Mouse (Mus musculus): ENCODE results near the gene Abhd16a.
"Not testable (repeated sequence)": the region's sequence is repeated elsewhere in the genome, so short reads cannot be mapped to it uniquely, and the experiment has no call there.

Abhd16a gene

DNA sequence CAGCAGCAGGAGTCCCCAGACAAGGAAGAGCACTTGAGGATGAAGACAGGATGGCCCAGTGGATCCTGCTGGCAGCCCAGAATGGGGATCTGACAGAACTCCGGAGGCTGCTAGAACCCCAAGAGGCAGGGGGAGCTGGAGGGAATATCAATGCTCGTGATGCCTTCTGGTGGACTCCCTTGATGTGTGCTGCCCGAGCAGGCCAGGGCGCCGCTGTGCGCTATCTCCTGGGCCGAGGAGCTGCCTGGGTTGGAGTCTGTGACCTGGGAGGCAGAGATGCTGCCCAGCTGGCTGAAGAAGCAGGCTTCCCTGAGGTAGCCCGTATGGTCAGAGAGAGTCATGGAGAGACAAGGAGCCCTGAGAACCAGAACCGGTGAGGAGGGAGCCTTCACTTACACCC is 34.2 kb downstream of the Abhd16a start:
- DNase-seq = not testable (repeated sequence)

DNA sequence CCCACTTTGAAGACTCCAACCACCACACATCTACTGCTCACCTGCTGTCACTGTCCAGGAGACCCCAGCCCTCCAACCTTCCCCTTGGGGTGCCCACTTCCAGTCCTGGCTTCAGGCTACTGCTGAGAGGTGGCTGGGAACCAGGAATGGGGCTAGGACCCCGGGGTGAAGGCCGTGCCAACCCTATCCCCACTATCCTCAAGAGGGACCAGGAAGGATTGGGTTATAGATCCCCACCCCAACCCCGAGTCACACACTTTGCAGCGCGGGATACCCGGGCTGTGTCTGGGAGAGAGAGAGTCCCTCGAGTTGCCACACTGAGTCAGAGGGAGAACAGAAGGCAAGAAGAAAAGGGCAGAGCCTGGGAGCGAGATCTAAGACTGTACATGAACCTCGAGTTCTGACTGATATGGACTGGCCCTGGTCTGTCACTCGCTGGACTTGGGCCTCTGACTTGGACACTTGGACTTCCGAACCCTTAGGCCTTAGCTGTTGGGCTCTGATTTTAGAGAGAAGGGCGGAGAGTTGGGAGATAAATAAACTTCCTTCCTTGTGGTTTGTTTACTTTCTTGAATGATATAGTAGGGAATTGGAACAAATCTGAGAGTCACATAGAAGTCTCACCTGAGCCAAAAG is 35.3 kb downstream of the Abhd16a start:
- peak in 1 of 2 experiments; percentile 53 for DNase-seq

DNA sequence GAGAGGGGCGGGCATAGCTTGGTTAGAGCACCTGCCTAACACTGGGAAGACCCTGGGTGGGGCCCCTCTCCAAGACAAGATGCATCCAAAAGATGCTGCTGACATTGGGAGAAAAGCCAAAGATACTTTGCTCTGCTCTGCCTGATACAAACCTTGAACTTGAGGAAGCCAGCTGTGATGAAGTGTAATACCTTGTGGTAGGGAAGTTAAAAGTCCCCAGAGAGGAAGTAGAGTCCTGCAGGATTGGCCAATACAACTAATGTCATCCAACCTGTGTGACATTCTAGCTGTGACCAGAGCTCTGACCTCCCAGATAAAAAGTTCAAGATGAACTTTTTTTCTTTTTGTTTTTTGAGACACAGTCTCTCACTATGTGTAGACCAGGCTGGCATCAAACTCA is 36.0 kb downstream of the Abhd16a start:
- no peak for DNase-seq

DNA sequence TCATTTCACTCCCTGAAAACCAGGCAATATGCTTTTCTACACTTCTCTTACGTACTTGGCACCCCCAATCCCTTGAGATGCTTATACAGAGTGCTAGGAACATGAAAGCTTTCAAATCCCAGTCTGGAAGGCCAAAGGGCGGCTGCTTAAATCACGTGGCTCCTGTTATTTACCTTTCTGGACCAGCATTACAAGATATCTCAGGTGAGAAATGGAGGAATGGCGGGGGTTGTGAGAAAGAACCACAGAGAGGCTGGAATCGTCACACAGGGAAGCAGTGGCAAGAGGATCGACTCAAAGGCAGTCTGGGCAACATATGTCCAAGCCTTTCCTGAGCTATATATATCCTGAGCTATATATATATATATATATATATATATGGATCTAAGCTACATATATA is 36.5 kb downstream of the Abhd16a start:
- DNase-seq = peak in 1 of 2 experiments; percentile 21

DNA sequence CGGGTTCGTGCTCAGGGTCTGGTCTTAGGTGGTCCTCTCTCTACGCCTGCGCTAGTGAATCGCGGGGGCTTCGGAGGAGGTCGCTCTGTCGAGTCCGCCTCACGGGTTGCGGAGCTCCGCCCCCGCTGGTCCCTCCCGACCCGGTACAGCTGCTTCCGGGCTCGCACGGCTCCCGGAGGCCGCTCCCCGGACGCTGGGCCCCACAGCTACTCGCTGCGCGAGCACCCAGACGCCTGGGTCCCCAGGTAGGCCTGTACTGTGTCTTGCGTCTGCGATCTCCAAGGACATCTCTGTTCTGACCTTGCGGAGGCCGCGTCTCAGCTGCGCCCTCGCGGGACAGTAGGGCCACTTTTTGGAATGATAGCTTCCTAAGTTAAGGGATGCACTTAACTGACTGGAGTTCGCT is 37.1 kb downstream of the Abhd16a start, which contains the start of gene D17H6S53E:
Gene D17H6S53E (plus strand): TSS at position 168 of the 406 bp plus-strand sequence.
- peak; percentile 78 to 88 for DNase-seq

DNA sequence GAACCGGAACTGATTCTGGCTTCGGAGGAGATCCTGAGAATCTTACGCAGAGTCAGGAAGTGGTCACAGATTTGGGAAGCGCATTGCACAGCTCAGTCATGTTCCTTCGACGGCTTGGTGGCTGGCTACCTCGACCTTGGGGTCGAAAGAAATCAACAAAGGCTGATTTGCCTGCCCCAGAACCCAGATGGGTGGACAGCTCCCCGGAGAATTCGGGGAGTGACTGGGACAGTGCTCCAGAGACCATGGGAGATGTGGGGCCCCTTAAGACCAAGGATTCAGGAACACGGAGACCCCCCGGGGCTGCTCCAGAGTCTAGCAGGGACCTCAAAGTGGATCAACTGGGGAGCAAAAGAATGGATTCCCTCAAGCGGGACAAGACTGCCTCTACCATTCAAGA is 38.0 kb downstream of the Abhd16a start:
- DNase-seq = no peak

DNA sequence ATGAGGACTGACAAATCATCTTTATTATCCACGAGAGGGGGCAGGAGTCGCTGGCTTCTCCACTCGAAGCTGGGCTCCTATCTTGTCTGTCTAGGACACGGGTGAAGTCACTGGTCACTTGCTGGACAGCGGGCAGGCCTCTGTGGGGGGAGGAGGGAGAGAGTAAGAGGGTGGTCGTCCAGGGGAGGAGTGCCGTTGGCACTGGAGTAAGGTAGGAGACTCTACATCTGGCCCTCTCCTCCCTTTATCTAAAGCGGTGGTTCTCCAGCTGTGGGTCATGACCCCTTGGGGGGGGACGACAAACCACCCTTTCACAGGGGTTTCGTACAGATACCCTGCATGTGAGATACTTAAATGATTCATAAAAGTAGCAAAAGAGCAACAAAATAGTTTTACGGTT is 39.9 kb downstream of the Abhd16a start:
- DNase-seq = no peak

DNA sequence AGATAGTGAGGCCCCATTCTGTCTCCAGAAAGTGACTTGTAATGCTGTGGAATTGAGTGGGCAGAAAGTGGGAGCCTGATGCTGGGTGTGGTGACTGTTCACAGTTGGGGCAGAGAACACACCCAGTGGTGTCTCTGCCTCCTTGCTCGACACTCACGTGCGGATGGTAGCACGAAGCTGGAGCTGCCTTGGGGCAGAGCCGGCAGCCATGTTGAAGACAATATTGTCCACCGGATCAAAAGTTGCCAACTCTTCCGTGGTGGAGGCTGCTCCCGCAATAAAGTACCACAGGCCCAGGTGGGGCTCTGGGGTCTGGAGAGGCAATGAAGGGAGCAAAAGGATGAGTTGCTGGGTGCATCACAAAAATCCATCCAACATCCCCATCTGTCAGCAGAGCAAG is 42.0 kb downstream of the Abhd16a start:
- no peak for DNase-seq

DNA sequence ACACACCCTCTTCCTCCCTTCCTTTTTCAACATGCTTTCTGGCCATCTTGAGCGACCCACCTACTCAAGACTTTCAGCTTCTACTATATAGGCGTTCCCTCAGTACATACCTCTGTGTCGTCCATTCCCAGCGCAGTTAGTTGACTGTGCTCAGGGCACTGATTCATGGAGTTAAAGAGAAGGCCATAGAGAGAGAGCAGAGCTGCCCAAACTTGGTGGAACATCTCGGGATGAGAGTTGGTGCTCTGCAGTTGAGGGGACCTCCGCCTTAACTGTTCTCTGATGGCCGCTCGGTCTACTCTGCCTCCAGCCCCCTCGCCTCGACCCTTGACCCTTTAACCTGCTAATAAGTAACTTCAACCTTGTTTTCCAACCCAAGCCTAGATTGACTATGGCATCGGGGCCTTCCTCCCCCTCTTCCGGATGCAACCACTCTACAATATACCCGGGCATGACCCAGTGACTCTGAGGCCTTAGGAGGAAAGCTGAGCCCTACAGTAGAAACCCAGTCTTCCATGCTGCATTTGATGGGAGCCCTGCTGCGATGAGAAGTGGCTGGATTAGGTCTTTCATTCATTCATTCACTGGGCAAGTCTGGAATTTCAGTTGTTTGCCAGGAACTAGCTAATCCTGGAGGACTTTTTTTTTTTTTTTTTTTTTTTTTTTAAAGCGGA is 42.6 kb downstream of the Abhd16a start, which contains the start of gene Apom:
Gene Apom (minus strand): TSS at position 551 of the 674 bp plus-strand sequence.
- peak; percentile 32 to 54 for DNase-seq

DNA sequence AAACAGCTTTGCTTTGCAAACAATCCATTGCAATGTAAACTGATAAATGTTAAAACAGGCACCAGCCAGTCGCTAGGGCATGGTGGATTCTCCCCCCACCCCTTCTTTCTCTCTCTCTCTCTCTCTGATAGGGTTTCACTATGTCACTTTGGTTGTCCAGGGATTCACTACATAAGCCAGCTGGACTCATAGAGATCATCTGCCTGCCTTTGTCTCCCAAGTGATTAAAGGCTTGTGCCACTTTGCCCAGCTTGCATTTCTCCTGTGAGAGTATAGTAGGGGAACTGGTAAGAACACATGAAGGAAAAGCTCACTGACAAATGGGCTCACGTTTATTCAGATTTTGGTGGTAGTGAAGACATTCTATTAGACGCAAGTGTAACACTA is 43.1 kb downstream of the Abhd16a start:
- DNase-seq = no peak

DNA sequence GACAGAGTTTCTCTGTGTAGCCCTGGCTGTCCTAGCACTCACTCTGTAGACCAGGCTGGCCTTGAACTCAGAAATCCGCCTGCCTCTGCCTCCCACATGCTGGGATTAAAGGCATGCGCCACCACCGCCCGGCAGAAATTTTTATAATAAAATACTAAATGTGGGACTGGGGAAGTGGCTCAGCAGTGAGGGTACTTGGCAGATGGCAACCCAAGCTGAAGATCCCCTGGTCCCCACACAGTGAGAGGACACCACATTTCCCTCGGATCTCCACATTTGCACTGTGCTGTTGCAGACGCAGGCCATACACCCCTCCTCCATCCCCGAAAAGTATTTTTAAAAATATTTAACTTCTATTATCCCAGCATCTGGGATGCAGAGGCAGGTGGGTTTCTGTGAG is 44.5 kb downstream of the Abhd16a start:
- no peak for DNase-seq

DNA sequence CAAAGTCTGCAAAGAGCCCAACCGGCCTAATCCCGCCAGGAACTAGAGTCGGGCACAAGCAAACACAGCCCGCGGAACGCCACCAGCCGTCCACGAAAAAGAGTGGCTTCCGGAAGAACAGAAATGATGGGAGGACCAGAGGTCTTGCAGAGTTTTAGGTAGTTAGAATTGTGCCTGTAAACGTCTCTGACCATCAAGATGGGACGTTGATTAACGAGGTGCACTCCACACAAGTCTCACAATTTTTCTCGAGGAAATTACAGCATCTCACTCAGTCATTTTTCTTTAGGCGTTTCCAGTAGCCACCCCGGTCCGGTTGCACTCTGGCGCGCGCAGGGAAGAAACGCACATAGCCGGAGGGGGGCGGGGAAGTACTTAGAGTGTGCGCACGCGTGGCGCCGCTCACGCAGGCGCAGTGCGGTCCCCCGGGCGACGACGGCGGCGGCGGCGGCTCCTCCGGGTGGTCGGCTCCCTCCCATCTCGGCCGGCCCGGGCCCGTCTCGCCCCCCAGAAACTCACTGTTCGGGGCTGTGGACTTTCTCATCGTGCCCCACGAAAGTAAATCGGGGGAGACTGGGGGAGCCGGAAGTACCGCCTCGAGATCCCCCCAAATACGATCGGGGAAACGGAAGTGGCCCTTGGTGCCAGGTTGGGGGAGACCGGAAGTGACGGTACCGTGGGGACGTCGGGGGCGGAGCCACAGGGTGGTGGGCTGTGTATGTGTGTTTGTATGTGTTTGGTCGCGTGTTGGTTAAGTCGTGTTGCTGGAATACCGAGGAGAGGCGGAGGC is 45.9 kb downstream of the Abhd16a start, which contains the start of gene Bag6:
Gene Bag6 (plus strand): TSS at position 378 of the 790 bp plus-strand sequence.
- peak; percentile 96 for DNase-seq

DNA sequence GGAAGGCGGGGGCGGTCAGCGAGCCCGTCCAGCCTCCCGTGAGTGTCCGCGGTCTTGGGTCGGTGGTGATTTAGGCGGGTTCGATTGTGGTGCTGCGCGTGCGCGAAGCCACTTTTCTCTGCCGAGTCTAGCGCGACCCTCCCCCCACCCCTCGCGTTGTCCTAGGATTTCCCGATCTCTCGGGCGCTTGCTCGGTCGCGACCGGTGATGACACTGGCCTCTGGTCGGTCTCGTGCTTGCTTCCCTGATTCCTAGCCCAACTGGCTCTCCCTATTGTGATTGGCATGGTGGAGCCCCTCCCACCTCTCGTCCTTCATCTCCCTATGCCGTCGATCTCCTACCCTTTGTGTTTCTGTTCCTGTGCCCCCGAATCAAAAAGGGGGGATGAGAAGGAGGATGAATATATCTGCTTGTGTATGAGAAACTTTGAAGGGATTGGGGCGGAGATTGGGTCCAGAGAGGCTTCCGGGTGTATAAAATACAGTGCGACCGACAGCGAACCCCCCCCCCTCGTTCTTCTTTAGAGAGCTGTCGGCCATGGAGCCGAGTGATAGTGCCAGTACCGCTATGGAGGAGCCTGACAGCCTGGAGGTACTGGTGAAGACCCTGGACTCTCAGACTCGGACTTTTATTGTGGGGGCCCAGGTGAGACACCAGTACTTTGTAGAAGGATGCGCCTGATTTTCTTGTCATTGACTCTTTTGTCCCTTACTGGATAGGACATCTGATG is 46.7 kb downstream of the Abhd16a start:
- peak in 1 of 2 experiments; percentile 80 for DNase-seq

DNA sequence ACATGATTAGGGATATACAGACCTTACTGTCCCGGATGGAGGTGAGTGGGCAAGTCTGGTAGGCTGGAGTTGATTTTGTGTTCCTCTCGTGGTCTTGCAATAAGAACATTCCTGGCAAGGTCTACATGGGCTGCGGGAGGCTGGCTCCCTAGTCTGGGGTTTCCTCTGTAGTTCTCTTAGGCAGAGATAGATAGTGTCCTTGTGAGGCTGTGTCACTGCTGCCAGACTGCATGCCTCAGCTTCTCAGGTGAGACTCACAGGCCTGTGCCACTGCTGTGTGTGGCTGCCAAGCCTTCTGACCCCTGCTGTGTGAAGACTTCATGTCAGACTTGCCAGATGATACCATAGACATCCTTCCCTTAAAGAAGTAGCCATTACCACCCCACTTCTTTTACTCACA is 50.2 kb downstream of the Abhd16a start:
- DNase-seq = no peak

DNA sequence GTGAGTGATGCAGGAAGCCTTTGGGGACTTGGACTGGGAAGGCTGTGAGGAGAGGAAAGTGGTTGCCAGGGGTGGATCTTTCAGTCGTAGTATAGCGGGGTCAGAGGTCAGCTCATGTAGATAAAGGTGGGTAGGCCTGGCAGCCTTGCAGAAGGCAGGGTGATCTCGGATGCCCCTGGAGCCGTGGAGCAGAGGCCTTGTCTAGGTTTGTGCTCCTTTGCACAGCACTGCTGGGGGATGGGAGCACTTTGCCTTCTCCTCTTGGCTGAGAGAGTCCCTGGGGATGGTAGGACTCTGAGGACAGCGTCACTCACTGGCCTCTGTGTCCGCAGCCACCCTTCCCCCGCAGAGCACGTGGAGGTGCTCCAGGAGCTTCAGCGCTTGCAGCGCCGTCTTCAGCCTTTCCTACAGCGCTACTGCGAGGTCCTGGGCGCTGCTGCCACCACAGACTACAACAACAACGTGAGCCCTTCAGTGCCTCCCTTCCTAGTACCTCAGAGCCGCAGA is 51.5 kb downstream of the Abhd16a start:
- no peak for DNase-seq

DNA sequence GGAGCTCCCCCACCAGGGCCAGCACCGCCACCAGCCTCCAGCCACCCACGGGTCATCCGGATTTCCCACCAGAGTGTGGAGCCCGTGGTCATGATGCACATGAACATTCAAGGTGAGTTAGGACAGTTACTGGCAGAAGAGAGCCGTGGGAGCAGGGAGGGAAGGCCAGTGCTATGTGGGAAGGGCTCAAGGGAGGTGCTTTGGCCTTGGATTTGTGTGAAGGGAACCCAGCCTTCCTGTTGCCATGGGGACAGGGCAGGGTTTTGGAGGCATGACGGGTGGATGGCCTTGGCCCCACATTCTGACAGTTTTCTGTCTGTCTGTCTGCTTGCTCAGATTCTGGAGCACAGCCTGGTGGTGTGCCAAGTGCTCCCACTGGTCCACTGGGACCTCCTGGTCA is 52.9 kb downstream of the Abhd16a start:
- DNase-seq = no peak

DNA sequence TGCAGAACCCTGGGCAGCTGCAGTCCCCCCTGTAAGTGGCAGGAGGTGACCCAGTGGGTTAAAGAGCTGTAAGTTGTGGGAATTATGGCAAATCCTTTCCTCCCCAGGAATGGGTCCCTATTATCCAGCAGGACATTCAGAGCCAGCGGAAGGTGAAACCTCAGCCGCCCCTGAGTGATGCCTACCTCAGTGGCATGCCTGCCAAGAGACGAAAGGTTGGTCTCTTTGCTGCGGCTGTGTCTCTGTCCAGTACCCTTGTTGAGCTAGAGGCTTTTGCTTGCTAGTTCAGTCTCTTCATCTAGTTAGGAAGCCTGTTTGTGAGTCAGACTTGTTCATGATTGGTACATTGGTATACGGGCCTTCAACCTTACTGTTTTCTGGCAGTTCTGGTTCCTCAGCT is 57.1 kb downstream of the Abhd16a start:
- DNase-seq = no peak

DNA sequence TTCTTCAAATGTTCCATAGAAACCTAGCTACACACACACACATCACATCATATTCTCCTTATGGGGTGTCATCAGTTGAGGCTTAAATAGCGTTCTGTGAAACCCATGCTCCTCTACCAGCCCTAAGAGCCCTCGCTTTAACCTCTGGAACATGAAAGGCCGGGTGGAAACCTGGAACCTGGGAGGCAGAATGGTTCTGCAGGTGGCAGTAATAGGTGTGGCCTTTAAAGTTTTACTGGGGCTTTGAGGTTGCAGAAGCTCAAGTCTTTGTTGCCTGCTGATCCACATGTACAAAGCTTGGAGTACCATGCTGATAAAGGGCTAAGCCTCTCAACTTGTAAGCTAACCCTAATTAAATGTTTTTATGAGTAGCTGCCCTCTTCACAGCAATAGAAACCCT is 58.3 kb downstream of the Abhd16a start:
- no peak for DNase-seq

DNA sequence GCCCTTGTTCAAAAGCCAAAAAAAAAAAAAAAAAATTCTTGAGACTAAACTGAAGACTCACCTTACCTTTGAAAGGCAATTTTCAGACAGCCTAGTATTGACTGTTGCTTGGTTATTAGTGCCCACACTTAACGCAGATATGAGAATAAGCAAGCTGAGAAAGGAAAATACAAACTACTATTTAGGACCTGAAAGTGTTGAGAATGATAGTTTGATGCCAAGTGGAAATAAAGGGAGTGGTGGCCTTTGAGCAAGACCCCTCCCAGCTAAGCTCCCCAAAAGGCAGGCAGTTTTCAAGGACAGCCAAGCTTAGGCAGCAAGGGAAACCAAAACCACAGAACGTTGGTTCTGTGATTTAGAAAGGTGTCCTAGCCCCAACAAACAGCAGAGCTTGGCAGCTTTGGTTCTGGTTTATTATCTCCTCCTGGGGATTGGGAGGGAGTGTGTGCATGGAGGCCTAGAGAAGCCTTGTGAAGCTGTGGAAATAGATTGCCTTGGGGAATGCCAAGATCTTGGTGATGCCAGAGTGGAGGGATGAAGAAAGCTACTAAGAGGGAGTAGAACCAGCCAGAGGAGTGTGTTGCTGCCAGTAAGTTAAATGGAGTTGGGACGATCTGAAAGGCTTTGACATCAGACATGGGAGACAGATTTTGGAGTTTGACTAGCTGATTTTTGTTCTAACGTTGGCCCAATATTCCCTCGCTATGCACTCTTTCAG is 59.0 kb downstream of the Abhd16a start:
- DNase-seq = no peak

DNA sequence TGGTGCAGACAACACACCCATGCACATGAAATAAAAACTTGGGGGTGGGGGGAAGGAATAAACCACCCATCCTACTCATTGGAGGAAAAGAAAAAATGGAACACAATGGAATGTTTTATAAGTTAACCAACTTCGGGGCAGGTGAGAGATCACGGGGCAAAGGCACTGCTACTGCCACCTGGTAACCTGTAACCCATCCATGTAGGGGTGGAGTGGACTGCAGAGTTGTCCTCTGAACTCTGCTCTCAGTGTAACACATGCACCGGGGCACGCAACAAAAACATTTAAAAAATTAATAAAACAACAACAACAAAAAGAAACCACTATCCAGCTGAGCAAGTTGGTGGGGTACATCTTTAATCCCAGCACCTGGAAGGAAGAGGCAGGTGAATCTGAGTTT is 63.1 kb downstream of the Abhd16a start:
- DNase-seq = no peak

Measured in kidney, postnatal 25 days (tissue).